Mouse (Mus musculus): ENCODE measurements around the gene Tnfrsf22. TPM values are rescaled to one million over a fixed set of nuclear protein-coding genes. Genes with fewer than 3 reads are reported as not detected.
A peak's percentile ranks its signal among the peaks of the same experiment; 100 is the strongest.

Gene Tnfrsf22
- polyA plus RNA-seq (2014; fragmentation: Nextera tagmentation; extraction: Ambion mirVana): 12.9 and 13.8 TPM in 2 replicates

DNA sequence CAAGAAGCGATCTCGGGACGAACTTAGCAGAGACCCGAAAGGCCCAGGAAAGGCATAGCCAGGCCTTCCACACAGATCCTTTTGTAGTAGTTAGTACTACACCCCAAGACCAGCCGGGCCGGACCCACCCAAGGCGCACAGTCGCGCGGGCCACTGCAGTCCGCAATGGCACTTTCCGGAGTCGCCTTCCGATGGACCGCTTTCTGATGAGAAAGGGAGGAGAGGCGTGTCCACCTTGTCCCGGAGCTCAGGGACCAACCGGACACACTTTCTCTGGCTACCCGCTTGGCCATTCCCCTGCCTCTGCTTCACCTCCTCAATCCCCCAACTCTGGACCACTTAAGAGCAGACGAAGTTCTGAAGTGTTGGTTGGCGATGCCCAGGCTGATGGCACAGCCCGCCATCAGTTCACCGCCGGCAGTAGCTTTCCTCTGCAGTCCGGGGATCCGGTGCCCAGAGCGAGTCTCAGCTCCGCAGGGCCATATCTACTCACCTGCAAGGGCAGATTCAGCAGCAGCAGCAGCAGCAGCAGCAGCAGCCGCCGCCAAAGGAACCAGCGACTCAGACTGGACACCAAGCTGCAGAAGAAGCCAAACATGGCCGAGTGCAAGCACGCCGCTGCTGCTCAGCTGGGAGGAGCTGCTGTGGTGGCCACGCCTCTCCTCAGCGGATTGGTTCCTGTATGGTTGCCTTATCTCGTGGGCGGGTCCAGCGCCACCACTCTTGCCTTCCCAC lies at the start of gene Tnfrsf22:
TSS of gene Tnfrsf22 (minus strand) at position 628 of the 735 bp plus-strand sequence.
- peak; percentile 75; the same call in 1 of the 2 replicates for ATAC-seq (ENCODE audit: insufficient number of reproducible peaks, low FRiP score, low TSS enrichment, low read depth)
- H3K4me3 ChIP-seq (ENCODE audit: low read depth, low read length): peak within 1 kb of the TSS; percentile 53
- H3K4me2 ChIP-seq (ENCODE audit: low read depth, severe bottlenecking): peak within 1 kb of the TSS; percentile 72
- DNase-seq (ENCODE audit: low spot score): peak; percentile 87
- no peaks in the 10 kb centered on the region for H3K9me3 ChIP-seq (ENCODE audit: control insufficient read depth, low read length)
- no peaks in the 10 kb centered on the region for H3K4me1 ChIP-seq (ENCODE audit: control insufficient read depth, insufficient read depth, low read length)
- WGBS: 4% methylated on average over 37 of the region's 39 CpGs
- H3K36me3 ChIP-seq (ENCODE audit: control insufficient read depth, insufficient read depth, low read length): no peaks in the 10 kb centered on the region
- peak within 1 kb of the TSS; percentile 62 for H3K9ac ChIP-seq (ENCODE audit: low read length)
- no peaks in the 10 kb centered on the region for H3K27me3 ChIP-seq (ENCODE audit: control insufficient read depth, insufficient read depth, low read length)
- H3K27ac ChIP-seq (replicated peaks; ENCODE audit: low read depth, low read length): no peak within 1 kb of the TSS

- 70% methylated on average over 2 of the region's 2 CpGs for WGBS
- Histone ChIP-seq H3K36me3 (ENCODE audit: control insufficient read depth, insufficient read depth, low read length) (peaks cover 5% of the 10 kb centered on the region; the same call in 1 of the 2 replicates), H3K4me3 (ENCODE audit: low read depth, low read length) (no peak overlapping the region), H3K4me1 (ENCODE audit: control insufficient read depth, insufficient read depth, low read length) (no peaks in the 10 kb centered on the region), H3K9me3 (ENCODE audit: control insufficient read depth, low read length) (no peaks in the 10 kb centered on the region), H3K27me3 (ENCODE audit: control insufficient read depth, insufficient read depth, low read length) (no peaks in the 10 kb centered on the region), H3K9ac (ENCODE audit: low read length) (no peak overlapping the region), H3K27ac (replicated peaks; ENCODE audit: low read depth, low read length) (no peak overlapping the region), H3K4me2 (ENCODE audit: low read depth, severe bottlenecking) (no peak overlapping the region)
- DNase-seq (ENCODE audit: low spot score) (peak; percentile 48), ATAC-seq (ENCODE audit: insufficient number of reproducible peaks, low FRiP score, low TSS enrichment, low read depth) (no peak)
These were observed 46.7 kb upstream of the Tnfrsf22 start for GRCm38 (mm10) chr7:143696140-143696539.

- ATAC-seq (ENCODE audit: insufficient number of reproducible peaks, low FRiP score, low TSS enrichment, low read depth): no peak
- Histone ChIP-seq H3K9ac (ENCODE audit: low read length) (no peak overlapping the region), H3K36me3 (ENCODE audit: control insufficient read depth, insufficient read depth, low read length) (peaks cover 6% of the 10 kb centered on the region; the same call in 1 of the 2 replicates), H3K4me1 (ENCODE audit: control insufficient read depth, insufficient read depth, low read length) (no peaks in the 10 kb centered on the region), H3K4me3 (ENCODE audit: low read depth, low read length) (no peak overlapping the region), H3K27ac (replicated peaks; ENCODE audit: low read depth, low read length) (no peak overlapping the region), H3K9me3 (ENCODE audit: control insufficient read depth, low read length) (no peaks in the 10 kb centered on the region), H3K4me2 (ENCODE audit: low read depth, severe bottlenecking) (no peak overlapping the region), H3K27me3 (ENCODE audit: control insufficient read depth, insufficient read depth, low read length) (no peaks in the 10 kb centered on the region)
- 92% methylated on average over 7 of the region's 7 CpGs for WGBS
- no peak for DNase-seq (ENCODE audit: low spot score)
These were observed 45.1 kb upstream of the Tnfrsf22 start for GRCm38 (mm10) chr7:143694550-143694949.

GRCm38 (mm10) chr7:143692746-143693510 lies 43.5 kb upstream of the Tnfrsf22 start:
- no peak for ATAC-seq (ENCODE audit: insufficient number of reproducible peaks, low FRiP score, low TSS enrichment, low read depth)
- Histone ChIP-seq H3K9me3 (ENCODE audit: control insufficient read depth, low read length) (no peaks in the 10 kb centered on the region), H3K9ac (ENCODE audit: low read length) (no peak overlapping the region), H3K27me3 (ENCODE audit: control insufficient read depth, insufficient read depth, low read length) (no peaks in the 10 kb centered on the region), H3K4me1 (ENCODE audit: control insufficient read depth, insufficient read depth, low read length) (no peaks in the 10 kb centered on the region), H3K36me3 (ENCODE audit: control insufficient read depth, insufficient read depth, low read length) (peaks cover 9% of the 10 kb centered on the region; the same call in 1 of the 2 replicates), H3K4me2 (ENCODE audit: low read depth, severe bottlenecking) (no peak overlapping the region), H3K4me3 (ENCODE audit: low read depth, low read length) (no peak overlapping the region), H3K27ac (replicated peaks; ENCODE audit: low read depth, low read length) (no peak overlapping the region)
- no peak for DNase-seq (ENCODE audit: low spot score)
- 89% methylated on average over 12 of the region's 12 CpGs for WGBS

GRCm38 (mm10) chr7:143691909-143692308 lies 42.4 kb upstream of the Tnfrsf22 start:
- no peak overlapping the region for H3K27ac ChIP-seq (replicated peaks; ENCODE audit: low read depth, low read length)
- no peak overlapping the region for H3K4me2 ChIP-seq (ENCODE audit: low read depth, severe bottlenecking)
- H3K4me1 ChIP-seq (ENCODE audit: control insufficient read depth, insufficient read depth, low read length): no peaks in the 10 kb centered on the region
- no peak overlapping the region for H3K4me3 ChIP-seq (ENCODE audit: low read depth, low read length)
- H3K9me3 ChIP-seq (ENCODE audit: control insufficient read depth, low read length): no peaks in the 10 kb centered on the region
- H3K27me3 ChIP-seq (ENCODE audit: control insufficient read depth, insufficient read depth, low read length): no peaks in the 10 kb centered on the region
- ATAC-seq (ENCODE audit: insufficient number of reproducible peaks, low FRiP score, low TSS enrichment, low read depth): no peak
- no peak overlapping the region for H3K9ac ChIP-seq (ENCODE audit: low read length)
- no peak for DNase-seq (ENCODE audit: low spot score)
- H3K36me3 ChIP-seq (ENCODE audit: control insufficient read depth, insufficient read depth, low read length): peaks cover 9% of the 10 kb centered on the region; the same call in 1 of the 2 replicates
- WGBS: 94% methylated on average over 4 of the region's 4 CpGs

DNA sequence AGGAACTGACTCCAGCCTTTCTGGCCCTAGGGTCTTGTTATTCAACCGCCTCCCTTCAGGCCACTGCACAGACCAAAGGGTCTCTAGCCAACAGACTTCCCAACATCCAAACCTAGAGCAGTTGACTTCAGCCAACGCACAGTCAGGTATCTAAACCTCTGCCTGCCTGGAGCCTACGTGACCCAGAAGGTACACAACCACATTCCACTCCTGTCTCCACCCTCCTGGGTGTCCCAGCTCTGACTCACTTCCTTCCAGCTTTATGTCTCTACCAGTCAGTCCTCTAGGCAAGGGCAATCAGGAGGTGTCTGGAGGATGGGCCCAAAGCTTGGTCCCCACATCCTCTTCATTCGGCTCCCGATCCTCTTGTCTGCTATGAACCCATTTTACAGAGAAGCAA lies 41.7 kb upstream of the Tnfrsf22 start:
- H3K4me3 ChIP-seq (ENCODE audit: low read depth, low read length): no peak overlapping the region
- no peak overlapping the region for H3K27ac ChIP-seq (replicated peaks; ENCODE audit: low read depth, low read length)
- no peak overlapping the region for H3K4me2 ChIP-seq (ENCODE audit: low read depth, severe bottlenecking)
- 93% methylated on average over 5 of the region's 5 CpGs for WGBS
- H3K36me3 ChIP-seq (ENCODE audit: control insufficient read depth, insufficient read depth, low read length): peaks cover 9% of the 10 kb centered on the region; the same call in 1 of the 2 replicates
- H3K9me3 ChIP-seq (ENCODE audit: control insufficient read depth, low read length): no peaks in the 10 kb centered on the region
- ATAC-seq (ENCODE audit: insufficient number of reproducible peaks, low FRiP score, low TSS enrichment, low read depth): no peak
- H3K27me3 ChIP-seq (ENCODE audit: control insufficient read depth, insufficient read depth, low read length): no peaks in the 10 kb centered on the region
- DNase-seq (ENCODE audit: low spot score): no peak
- H3K9ac ChIP-seq (ENCODE audit: low read length): no peak overlapping the region
- no peaks in the 10 kb centered on the region for H3K4me1 ChIP-seq (ENCODE audit: control insufficient read depth, insufficient read depth, low read length)

- Histone ChIP-seq H3K36me3 (ENCODE audit: control insufficient read depth, insufficient read depth, low read length) (peaks cover 9% of the 10 kb centered on the region; the same call in 1 of the 2 replicates), H3K4me3 (ENCODE audit: low read depth, low read length) (no peak overlapping the region), H3K4me2 (ENCODE audit: low read depth, severe bottlenecking) (no peak overlapping the region), H3K4me1 (ENCODE audit: control insufficient read depth, insufficient read depth, low read length) (no peaks in the 10 kb centered on the region), H3K27ac (replicated peaks; ENCODE audit: low read depth, low read length) (no peak overlapping the region), H3K9ac (ENCODE audit: low read length) (no peak overlapping the region), H3K27me3 (ENCODE audit: control insufficient read depth, insufficient read depth, low read length) (no peaks in the 10 kb centered on the region), H3K9me3 (ENCODE audit: control insufficient read depth, low read length) (no peaks in the 10 kb centered on the region)
- DNase-seq (ENCODE audit: low spot score) (no peak), ATAC-seq (ENCODE audit: insufficient number of reproducible peaks, low FRiP score, low TSS enrichment, low read depth) (no peak)
- 73% methylated on average over 4 of the region's 4 CpGs for WGBS
These were observed 40.5 kb upstream of the Tnfrsf22 start for GRCm38 (mm10) chr7:143689946-143690345.

DNA sequence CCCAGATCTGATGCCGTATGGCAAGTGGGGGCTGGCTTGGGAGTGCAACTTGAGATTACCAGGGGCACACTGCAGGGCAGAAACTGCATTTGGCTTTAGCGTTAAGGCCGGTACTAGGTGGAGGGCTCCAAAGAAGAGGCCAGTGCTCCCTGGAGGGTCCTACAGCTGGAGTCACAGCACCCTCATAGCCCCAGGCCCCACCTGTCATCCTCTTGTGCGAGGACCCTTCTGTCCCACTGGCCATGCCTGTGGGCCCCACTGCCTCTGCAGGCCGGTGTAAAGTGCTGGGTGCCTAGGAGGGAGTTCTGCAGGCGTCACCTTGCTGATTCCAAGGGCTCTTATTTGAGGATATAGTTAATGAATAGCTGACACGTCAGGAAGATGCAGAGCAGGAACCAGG lies 40.0 kb upstream of the Tnfrsf22 start:
- H3K27me3 ChIP-seq (ENCODE audit: control insufficient read depth, insufficient read depth, low read length): no peaks in the 10 kb centered on the region
- H3K9ac ChIP-seq (ENCODE audit: low read length): no peak overlapping the region
- 81% methylated on average over 7 of the region's 7 CpGs for WGBS
- ATAC-seq (ENCODE audit: insufficient number of reproducible peaks, low FRiP score, low TSS enrichment, low read depth) (no peak), DNase-seq (ENCODE audit: low spot score) (no peak)
- no peak overlapping the region for H3K27ac ChIP-seq (replicated peaks; ENCODE audit: low read depth, low read length)
- no peak overlapping the region for H3K4me3 ChIP-seq (ENCODE audit: low read depth, low read length)
- H3K4me1 ChIP-seq (ENCODE audit: control insufficient read depth, insufficient read depth, low read length): no peaks in the 10 kb centered on the region
- peaks cover 9% of the 10 kb centered on the region; the same call in 1 of the 2 replicates for H3K36me3 ChIP-seq (ENCODE audit: control insufficient read depth, insufficient read depth, low read length)
- no peaks in the 10 kb centered on the region for H3K9me3 ChIP-seq (ENCODE audit: control insufficient read depth, low read length)
- no peak overlapping the region for H3K4me2 ChIP-seq (ENCODE audit: low read depth, severe bottlenecking)

All from limb, embryonic 11.5 days (tissue).